Mouse (Mus musculus) lung, postnatal 0 days (tissue): ENCODE data around the gene Ddo. TPM values are rescaled to one million over a fixed set of nuclear protein-coding genes. Genes with fewer than 3 reads are reported as not detected.

Source experiments
- ATAC-seq: fragments of 200-750 bp; cut with Nextera tagmentation; 2 replicates; pipeline ENCODE4 v1.8.0; 2017; ENCODE audit warnings: moderate library complexity
- DNase-seq: peaks from one replicate; pipeline ENCODE4 v3.0.0-alpha.2; 2016; ENCODE audit warnings: low spot score
- H3K27ac ChIP-seq: fragments of 300-500 bp; sonication (generic); 2 replicates; pipeline ENCODE4 v1.5.1; 2014; ENCODE audit warnings: antibody characterized with exemption, mild to moderate bottlenecking, low read length, mixed read lengths
- H3K27me3 ChIP-seq: fragments of 300-500 bp; sonication (generic); replicated peaks from 2 replicates; pipeline ENCODE4 v1.6.1; 2014; ENCODE audit warnings: low read length, mixed read lengths; ENCODE audit not compliant: insufficient read depth
- H3K36me3 ChIP-seq: fragments of 300-500 bp; sonication (generic); 2 replicates; pipeline ENCODE4 v1.6.1; 2014; ENCODE audit warnings: low read length, mixed read lengths; ENCODE audit not compliant: insufficient read depth
- H3K4me1 ChIP-seq: fragments of 300-500 bp; sonication (generic); 2 replicates; pipeline ENCODE4 v1.6.1; 2014; ENCODE audit warnings: antibody characterized with exemption, low read depth, low read length, mixed read lengths; ENCODE audit not compliant: insufficient read depth
- H3K4me2 ChIP-seq: fragments of 300-500 bp; sonication (generic); replicated peaks from 2 replicates; pipeline ENCODE4 v1.6.1; 2014; ENCODE audit warnings: low read depth, mild to moderate bottlenecking, low read length, moderate library complexity, mixed read lengths
- H3K4me3 ChIP-seq: fragments of 300-500 bp; sonication (generic); 2 replicates; pipeline ENCODE4 v1.5.1; 2014; ENCODE audit warnings: low read depth, low read length
- H3K9ac ChIP-seq: fragments of 300-500 bp; sonication (generic); replicated peaks from 2 replicates; pipeline ENCODE4 v1.6.1; 2014; ENCODE audit warnings: low read depth, mild to moderate bottlenecking
- H3K9me3 ChIP-seq: fragments of 300-500 bp; sonication (generic); 2 replicates; pipeline ENCODE4 v1.6.1; 2016; ENCODE audit warnings: low read length, mixed read lengths
- CTCF ChIP-seq: IDR thresholded peaks from 2 replicates; pipeline ENCODE4 v1.5.1; 2016; ENCODE audit warnings: antibody characterized with exemption, mild to moderate bottlenecking
- EP300 ChIP-seq: IDR thresholded peaks from 2 replicates; pipeline ENCODE4 v1.6.1; 2016; ENCODE audit warnings: antibody characterized with exemption, mild to moderate bottlenecking, control low read depth
- WGBS: fragments of 180-500 bp; shearing (Covaris S2); extraction: QIAGEN DNeasy Blood & Tissue Kit; methylation state at CpG from one replicate; pipeline ENCODE4 v1.1.7; 2014; 5-methylcytosine and 5-hydroxymethylcytosine counted together
- polyA plus RNA-seq: library from polyadenylated mRNA; unstranded; fragments of >200 nt; fragmentation: Nextera tagmentation; extraction: Ambion mirVana; gene quantifications from 2 replicates; pipeline ENCODE4 v1.2.1, GENCODE M21; 2015

The Ddo gene
- polyA plus RNA-seq, 1 experiment from 2014 or later = 5.0 TPM

DNA sequence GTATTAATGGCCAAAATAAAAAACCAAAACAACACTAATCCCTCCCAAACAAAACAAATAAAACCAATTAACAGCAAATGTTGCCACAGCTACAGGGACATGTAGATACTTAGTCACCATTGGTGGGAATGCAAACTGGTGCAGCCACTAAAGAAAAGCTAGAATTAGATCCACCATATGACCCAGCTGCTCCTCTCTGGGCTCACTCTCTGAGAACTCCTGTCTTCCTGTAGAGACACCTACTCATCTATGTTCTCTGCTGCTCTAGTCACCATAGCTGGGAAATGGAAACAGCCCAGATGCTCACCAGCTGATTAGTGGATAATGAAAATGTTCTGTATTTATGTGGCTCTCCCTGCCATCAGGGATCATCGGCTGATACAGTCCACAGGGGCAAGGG is 10.1 kb upstream of the Ddo start:
- H3K36me3 ChIP-seq = no peaks in the 10 kb centered on the region
- H3K4me2 ChIP-seq = no peak overlapping the region
- H3K9ac ChIP-seq = no peak overlapping the region
- TF ChIP-seq EP300 (no peak), CTCF (no peak)
- H3K9me3 ChIP-seq = no peaks in the 10 kb centered on the region
- ATAC-seq (no peak), DNase-seq (no peak)
- no peaks in the 10 kb centered on the region for H3K27me3 ChIP-seq
- 85% methylated on average over 1 of the region's 1 CpGs for WGBS
- H3K27ac ChIP-seq = no peak overlapping the region
- H3K4me3 ChIP-seq = no peak overlapping the region
- no peaks in the 10 kb centered on the region for H3K4me1 ChIP-seq

DNA sequence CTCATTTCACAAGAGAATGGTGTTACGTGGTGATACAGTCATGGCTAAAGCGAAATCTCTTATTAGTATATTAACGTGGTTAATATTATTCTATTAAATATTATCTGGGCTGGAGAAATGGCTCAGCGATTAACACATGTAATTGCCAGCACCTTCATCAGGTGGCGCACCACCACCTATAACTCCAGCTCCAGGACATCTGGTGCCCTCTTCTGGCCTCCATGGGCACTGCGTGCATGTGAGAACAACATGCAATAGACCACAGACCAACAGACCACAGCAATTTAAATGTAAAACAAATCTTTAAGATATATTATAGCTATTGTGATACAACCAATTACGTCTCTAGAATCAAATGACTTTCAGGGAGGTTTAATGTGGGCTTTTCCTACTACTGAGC is 671 bp upstream of the Ddo start:
- peaks cover 4% of the 10 kb centered on the region; the same call in 1 of the 2 replicates for H3K4me1 ChIP-seq
- H3K9ac ChIP-seq = no peak overlapping the region
- no peak overlapping the region for H3K4me2 ChIP-seq
- H3K27me3 ChIP-seq = no peaks in the 10 kb centered on the region
- no peaks in the 10 kb centered on the region for H3K9me3 ChIP-seq
- WGBS = 77% methylated on average over 7 of the region's 7 CpGs
- ATAC-seq (no peak), DNase-seq (no peak)
- no peak overlapping the region for H3K27ac ChIP-seq
- H3K36me3 ChIP-seq = no peaks in the 10 kb centered on the region
- no peak overlapping the region for H3K4me3 ChIP-seq
- TF ChIP-seq CTCF = peak; percentile 80
- no peak for TF ChIP-seq EP300

DNA sequence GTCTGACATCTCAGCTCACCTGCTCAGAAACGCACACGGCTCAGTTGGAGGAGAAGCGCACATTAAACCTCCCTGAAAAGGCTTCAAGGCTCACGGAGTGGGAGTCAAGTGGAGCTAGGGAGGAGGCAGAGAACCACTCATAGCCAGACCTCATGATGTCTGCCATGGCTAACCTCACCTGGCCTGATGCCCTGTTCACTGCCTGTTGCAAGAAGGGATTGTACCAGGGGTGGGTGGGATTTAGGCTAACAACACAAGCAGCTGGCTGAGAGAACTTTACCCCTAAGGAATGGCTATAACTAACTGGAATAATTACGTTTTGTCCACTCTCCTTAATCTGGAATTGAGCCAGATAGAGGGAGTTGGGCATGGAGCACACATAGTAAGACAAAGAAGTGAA is 646 bp downstream of the Ddo start:
- Histone ChIP-seq H3K4me3 (no peak overlapping the region), H3K27ac (no peak overlapping the region), H3K4me1 (peaks cover 4% of the 10 kb centered on the region; the same call in 1 of the 2 replicates), H3K4me2 (peak overlapping the region; percentile 32; the same call in 1 of the 2 replicates), H3K9me3 (no peaks in the 10 kb centered on the region), H3K9ac (no peak overlapping the region), H3K36me3 (no peaks in the 10 kb centered on the region), H3K27me3 (no peaks in the 10 kb centered on the region)
- DNase-seq (peak; percentile 38), ATAC-seq (peak; percentile 50)
- 49% methylated on average over 5 of the region's 5 CpGs for WGBS
- TF ChIP-seq CTCF (no peak), EP300 (no peak)

DNA sequence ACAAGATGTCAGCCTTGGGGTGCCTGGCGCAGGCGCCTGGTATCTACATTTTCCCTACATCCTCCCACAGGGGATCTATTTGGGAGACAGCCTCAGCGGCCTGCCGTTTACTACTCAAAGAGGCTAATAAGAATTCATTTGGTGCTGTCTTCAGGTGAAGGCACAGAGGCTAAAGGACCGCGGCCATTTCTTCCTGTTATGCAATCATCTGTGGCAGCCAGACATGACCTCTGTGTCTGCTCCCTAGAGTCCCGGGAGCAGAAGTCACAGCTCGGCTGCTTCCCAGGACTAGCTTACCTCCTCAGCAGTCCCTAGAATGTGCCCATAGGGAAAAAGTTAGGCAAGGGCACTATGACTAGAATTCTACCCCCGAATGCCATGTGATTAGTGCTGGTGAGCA is 1.1 kb downstream of the Ddo start:
- no peak overlapping the region for H3K27ac ChIP-seq
- peaks cover 4% of the 10 kb centered on the region; the same call in 1 of the 2 replicates for H3K4me1 ChIP-seq
- ATAC-seq (no peak), DNase-seq (no peak)
- no peaks in the 10 kb centered on the region for H3K27me3 ChIP-seq
- H3K36me3 ChIP-seq = no peaks in the 10 kb centered on the region
- TF ChIP-seq CTCF (no peak), EP300 (no peak)
- no peak overlapping the region for H3K4me2 ChIP-seq
- 70% methylated on average over 9 of the region's 9 CpGs for WGBS
- no peak overlapping the region for H3K9ac ChIP-seq
- H3K9me3 ChIP-seq = no peaks in the 10 kb centered on the region
- no peak overlapping the region for H3K4me3 ChIP-seq

DNA sequence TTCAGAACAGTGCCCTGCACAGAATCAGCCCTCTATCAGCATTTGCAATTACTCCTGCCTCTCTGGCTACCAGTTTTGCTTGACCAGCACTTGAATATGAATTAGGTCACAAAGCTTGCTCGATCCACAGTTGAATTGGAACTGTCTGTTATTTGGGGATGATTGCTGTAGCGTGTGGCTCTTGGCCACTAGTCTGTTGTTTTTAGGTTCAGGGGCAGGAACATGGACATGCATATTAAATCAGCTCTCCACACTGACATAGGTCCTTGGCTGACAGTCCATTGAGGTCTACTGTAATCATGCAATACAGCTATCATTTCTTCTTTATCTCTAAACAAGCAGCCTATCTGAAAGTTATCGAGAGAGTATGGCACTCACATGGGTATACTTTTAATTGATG is 2.3 kb downstream of the Ddo start:
- Histone ChIP-seq H3K4me3 (no peak overlapping the region), H3K9ac (no peak overlapping the region), H3K9me3 (no peaks in the 10 kb centered on the region), H3K36me3 (no peaks in the 10 kb centered on the region), H3K4me1 (peaks cover 4% of the 10 kb centered on the region; the same call in 1 of the 2 replicates), H3K27ac (no peak overlapping the region), H3K4me2 (no peak overlapping the region), H3K27me3 (no peaks in the 10 kb centered on the region)
- ATAC-seq (no peak), DNase-seq (no peak)
- 84% methylated on average over 3 of the region's 3 CpGs for WGBS
- TF ChIP-seq CTCF (no peak), EP300 (no peak)

DNA sequence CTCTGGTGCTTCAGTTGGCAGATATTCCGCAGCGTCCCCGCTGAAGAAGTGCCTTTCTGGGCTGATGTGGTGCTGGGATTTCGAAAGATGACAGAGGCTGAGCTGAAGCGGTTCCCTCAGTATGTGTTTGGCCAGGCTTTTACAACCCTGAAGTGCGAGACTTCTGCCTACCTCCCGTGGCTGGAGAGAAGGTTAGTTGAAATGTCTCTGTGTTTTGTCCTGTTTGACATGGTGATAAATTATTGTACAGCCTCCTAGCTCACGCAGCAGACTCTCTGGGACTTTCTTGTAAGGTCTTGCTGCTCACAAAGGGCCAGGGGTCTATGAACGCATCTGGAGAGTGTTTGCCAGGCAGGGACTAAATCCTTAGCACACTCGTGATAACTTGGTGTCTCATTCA is 7.5 kb downstream of the Ddo start:
- WGBS = 38% methylated on average over 10 of the region's 10 CpGs
- no peak for DNase-seq
- no peak overlapping the region for H3K4me3 ChIP-seq
- no peak for TF ChIP-seq CTCF
- TF ChIP-seq EP300 = no peak
- no peak overlapping the region for H3K4me2 ChIP-seq
- no peaks in the 10 kb centered on the region for H3K9me3 ChIP-seq
- no peaks in the 10 kb centered on the region for H3K4me1 ChIP-seq
- no peak for ATAC-seq
- H3K9ac ChIP-seq = no peak overlapping the region
- H3K36me3 ChIP-seq = no peaks in the 10 kb centered on the region
- no peaks in the 10 kb centered on the region for H3K27me3 ChIP-seq
- no peak overlapping the region for H3K27ac ChIP-seq

DNA sequence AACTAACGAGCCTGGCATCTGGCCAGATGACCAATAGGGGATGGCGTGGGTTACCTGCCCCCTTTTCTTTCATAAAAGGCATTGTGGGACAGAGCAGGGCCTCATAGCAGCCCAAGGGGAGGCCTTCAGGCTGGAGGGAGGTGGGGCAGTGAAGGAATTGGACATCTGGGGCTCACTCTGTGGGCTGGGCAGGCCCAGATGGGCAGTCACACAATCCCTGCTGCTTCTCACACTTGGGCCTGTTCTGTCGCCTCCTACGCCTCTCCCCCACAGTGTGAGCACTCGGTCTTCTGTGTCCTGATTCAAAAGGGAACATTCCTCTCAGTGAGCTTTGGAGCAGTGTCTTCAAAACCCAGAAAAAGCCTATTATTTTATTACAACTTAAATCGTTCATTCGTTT is 8.5 kb downstream of the Ddo start:
- WGBS = 55% methylated on average over 7 of the region's 7 CpGs
- TF ChIP-seq CTCF (no peak), EP300 (no peak)
- Histone ChIP-seq H3K4me1 (no peaks in the 10 kb centered on the region), H3K27me3 (no peaks in the 10 kb centered on the region), H3K27ac (no peak overlapping the region), H3K4me3 (no peak overlapping the region), H3K4me2 (peak overlapping the region; percentile 36), H3K9me3 (no peaks in the 10 kb centered on the region), H3K9ac (no peak overlapping the region), H3K36me3 (no peaks in the 10 kb centered on the region)
- ATAC-seq = peak; percentile 28; the same call in 1 of the 2 replicates
- no peak for DNase-seq
